Mouse (Mus musculus): ENCODE measurements at regions not wholly inside any gene's neighbourhood (a gene's known extent, or its start where the extent isn't known, plus 50 kb on each side); places are given as distances from the start of the nearest gene placed in this dataset.
"Not testable (repeated sequence)": the region's sequence is repeated elsewhere in the genome, so short reads cannot be mapped to it uniquely, and the experiment has no call there.

- no peak for DNase-seq
These were observed 87.3 kb downstream of the Gm11077 start for GRCm38 (mm10) chr6:140816359-140816758.

GRCm38 (mm10) chr6:140816831-140817230 lies 87.7 kb downstream of the Gm11077 start:
- DNase-seq = no peak

- no peak for DNase-seq
These were observed 90.4 kb downstream of the Gm11077 start for GRCm38 (mm10) chr6:140819451-140819878.

GRCm38 (mm10) chr6:140826522-140826921 lies 97.4 kb downstream of the Gm11077 start:
- no peak for DNase-seq

GRCm38 (mm10) chr6:140827651-140828050 lies 98.6 kb downstream of the Gm11077 start:
- no peak for DNase-seq

GRCm38 (mm10) chr6:140843292-140843991 lies 114.4 kb downstream of the Gm11077 start:
- DNase-seq = no peak

GRCm38 (mm10) chr6:140847165-140847564 lies 118.1 kb downstream of the Gm11077 start:
- no peak for DNase-seq

GRCm38 (mm10) chr6:140852420-140852819 lies 123.3 kb downstream of the Gm11077 start:
- no peak for DNase-seq

- DNase-seq = peak in 1 of 2 experiments; percentile 42
These were observed 124.4 kb downstream of the Gm11077 start for GRCm38 (mm10) chr6:140853508-140853907.

GRCm38 (mm10) chr6:140854691-140855090 lies 125.6 kb downstream of the Gm11077 start:
- no peak for DNase-seq

GRCm38 (mm10) chr6:140856468-140857117 lies 127.5 kb downstream of the Gm11077 start:
- DNase-seq = no peak

GRCm38 (mm10) chr6:140857118-140857746 lies 128.1 kb downstream of the Gm11077 start:
- no peak for DNase-seq

- DNase-seq = not testable (repeated sequence)
These were observed 140.4 kb downstream of the Gm11077 start for GRCm38 (mm10) chr6:140869523-140869922.

GRCm38 (mm10) chr6:140874831-140875230 lies 145.7 kb downstream of the Gm11077 start:
- DNase-seq = no peak

GRCm38 (mm10) chr6:140883651-140884050 lies 154.6 kb downstream of the Gm11077 start:
- DNase-seq = no peak

GRCm38 (mm10) chr6:140888610-140889009 lies 159.5 kb downstream of the Gm11077 start:
- DNase-seq = no peak

GRCm38 (mm10) chr6:140890060-140890459 lies 161.0 kb downstream of the Gm11077 start:
- no peak for DNase-seq

GRCm38 (mm10) chr6:140890591-140890990 lies 161.5 kb downstream of the Gm11077 start:
- no peak for DNase-seq

- DNase-seq = no peak
These were observed 165.4 kb downstream of the Gm11077 start for GRCm38 (mm10) chr6:140894467-140894866.

GRCm38 (mm10) chr6:140895441-140895840 lies 166.4 kb downstream of the Gm11077 start:
- no peak for DNase-seq

- DNase-seq = no peak
These were observed 168.0 kb downstream of the Gm11077 start for GRCm38 (mm10) chr6:140897111-140897510.

GRCm38 (mm10) chr6:140924319-140924981 lies 195.4 kb downstream of the Gm11077 start:
- peak; percentile 32 to 46 for DNase-seq

GRCm38 (mm10) chr6:140927616-140928015 lies 198.5 kb downstream of the Gm11077 start:
- no peak for DNase-seq

Measured in lung, adult 18-20 months (tissue).